Comparison of ENCODE assay signal across 8 mouse cellular contexts in genomic region chr3:127407868-127408574, GRCm38 (mm10).
DNase-seq lines count a peak whose midpoint lies in the region; ATAC-seq and TF ChIP-seq lines count a peak whose summit lies in the region.

No protein-coding gene starts in this region.

- H3K27me3 ChIP-seq in kidney, embryonic 15.5 days = no peaks in the 10 kb centered on the region
- H3K27me3 ChIP-seq in hindbrain, postnatal 0 days (ENCODE audit: insufficient read depth, low read length) = no peaks in the 10 kb centered on the region
- no peaks in the 10 kb centered on the region for H3K27me3 ChIP-seq in midbrain, postnatal 0 days (ENCODE audit: insufficient read depth, low read length)

- TF ChIP-seq POLR2A in cortical plate, adult 2 months (IDR thresholded peaks at IDR 0.05; ENCODE audit: extremely low read depth, insufficient read depth, low read length) = no peak; the same call in 1 of the 2 replicates

- WGBS in kidney, embryonic 15.5 days = 11% methylated on average over 9 of the region's 9 CpGs
- WGBS in hindbrain, postnatal 0 days = 6% methylated on average over 9 of the region's 9 CpGs
- 3% methylated on average over 9 of the region's 9 CpGs for WGBS in midbrain, postnatal 0 days

- H3K4me2 ChIP-seq in kidney, embryonic 15.5 days = peak overlapping the region; percentile 85
- peak overlapping the region; percentile 61 for H3K4me2 ChIP-seq in hindbrain, postnatal 0 days (ENCODE audit: low read depth, low read length)
- H3K4me2 ChIP-seq in midbrain, postnatal 0 days (ENCODE audit: low read depth, low read length, poor library complexity, severe bottlenecking) = peak overlapping the region; percentile 53

- peaks cover 17% of the 10 kb centered on the region for H3K4me1 ChIP-seq in kidney, embryonic 15.5 days
- H3K4me1 ChIP-seq in cortical plate, adult 2 months (ENCODE audit: control insufficient read depth, insufficient read depth, low read length) = peaks cover 6% of the 10 kb centered on the region
- peaks cover 5% of the 10 kb centered on the region; the same call in 1 of the 2 replicates for H3K4me1 ChIP-seq in hindbrain, postnatal 0 days (ENCODE audit: insufficient read depth, low read length)
- H3K4me1 ChIP-seq in midbrain, postnatal 0 days (ENCODE audit: insufficient read depth, low read length) = peaks cover 11% of the 10 kb centered on the region; the same call in 1 of the 2 replicates

- H3K9me3 ChIP-seq in kidney, embryonic 15.5 days (replicated peaks) = no peaks in the 10 kb centered on the region
- no peaks in the 10 kb centered on the region for H3K9me3 ChIP-seq in hindbrain, postnatal 0 days (ENCODE audit: low read length)
- H3K9me3 ChIP-seq in midbrain, postnatal 0 days (ENCODE audit: low read length) = no peaks in the 10 kb centered on the region

- no peak overlapping the region for H3K27ac ChIP-seq in kidney, embryonic 15.5 days
- H3K27ac ChIP-seq in cortical plate, adult 2 months (ENCODE audit: insufficient read depth, low read length) = peak overlapping the region; percentile 56
- H3K27ac ChIP-seq in hindbrain, postnatal 0 days = peak overlapping the region; percentile 81
- peak overlapping the region; percentile 84 for H3K27ac ChIP-seq in midbrain, postnatal 0 days (ENCODE audit: low read depth, low read length)

- DNase-seq in kidney, postnatal 36 days = no peak
- DNase-seq in hindbrain, postnatal 0 days (ENCODE audit: low spot score) = peak; percentile 33
- DNase-seq in midbrain, postnatal 0 days (ENCODE audit: low spot score) = peak; percentile 37
- DNase-seq in kidney, postnatal 25 days = no peak
- no peak for DNase-seq in thymus, postnatal 36 days

- H3K36me3 ChIP-seq in kidney, embryonic 15.5 days = no peaks in the 10 kb centered on the region
- H3K36me3 ChIP-seq in hindbrain, postnatal 0 days (ENCODE audit: insufficient read depth, low read length) = no peaks in the 10 kb centered on the region
- H3K36me3 ChIP-seq in midbrain, postnatal 0 days (ENCODE audit: insufficient read depth, low read length) = no peaks in the 10 kb centered on the region

- H3K9ac ChIP-seq in kidney, embryonic 15.5 days = peak overlapping the region; percentile 49
- H3K9ac ChIP-seq in hindbrain, postnatal 0 days (replicated peaks; ENCODE audit: low read length) = peak overlapping the region; percentile 59
- H3K9ac ChIP-seq in midbrain, postnatal 0 days (replicated peaks; ENCODE audit: low read length, poor library complexity, severe bottlenecking) = peak overlapping the region; percentile 70

- peak overlapping the region; percentile 54 for H3K4me3 ChIP-seq in kidney, embryonic 15.5 days (replicated peaks)
- H3K4me3 ChIP-seq in cortical plate, adult 2 months (ENCODE audit: insufficient read depth, low read length) = peak overlapping the region; percentile 89
- H3K4me3 ChIP-seq in hindbrain, postnatal 0 days (ENCODE audit: low read length) = peak overlapping the region; percentile 60
- H3K4me3 ChIP-seq in midbrain, postnatal 0 days (ENCODE audit: low read depth, low read length) = peak overlapping the region; percentile 60

- TF ChIP-seq CTCF in cortical plate, adult 2 months (IDR thresholded peaks at IDR 0.05; ENCODE audit: extremely low read depth, insufficient read depth, low read length) = no peak
- no peak for TF ChIP-seq CTCF in hindbrain, postnatal 0 days (IDR thresholded peaks at IDR 0.05; ENCODE audit: low read depth)
- TF ChIP-seq CTCF in midbrain, postnatal 0 days (IDR thresholded peaks at IDR 0.05) = no peak

- ATAC-seq in kidney, embryonic 15.5 days (replicated peaks; ENCODE audit: low FRiP score) = peak; percentile 52
- ATAC-seq in hindbrain, postnatal 0 days = no peak
- peak; percentile 31; the same call in 1 of the 2 replicates for ATAC-seq in midbrain, postnatal 0 days (ENCODE audit: low FRiP score)
- ATAC-seq in monocyte, adult 5-6 weeks (replicated peaks; ENCODE audit: insufficient number of reproducible peaks, low FRiP score, low TSS enrichment, poor library complexity, severe bottlenecking) = no peak

Comparison
In these comparisons a context has a peak if more than half of its experiments do, and no peak if none do; other contexts are left out.
1. ATAC-seq: peak in kidney, embryonic 15.5 days (single experiment) and midbrain, postnatal 0 days (single experiment); none in hindbrain, postnatal 0 days (single experiment) and monocyte, adult 5-6 weeks (single experiment).
2. DNase-seq: peak in hindbrain, postnatal 0 days (single experiment) and midbrain, postnatal 0 days (single experiment); none in kidney, postnatal 36 days (0 of 2), kidney, postnatal 25 days (0 of 2) and thymus, postnatal 36 days (0 of 2).
3. Peak in every context shown above with its lines, with median percentiles within 50 percentile points of each other: H3K4me2 ChIP-seq, H3K4me3 ChIP-seq and H3K9ac ChIP-seq.